Mouse (Mus musculus) brain, embryonic 14.5 days (tissue): ENCODE results near the gene Fignl2.

Experiments
- CTCF ChIP-seq: fragments of 200-500 bp; IDR thresholded peaks from 2 replicates; pipeline ENCODE4 v1.5.1; 2012; ENCODE audit warnings: inconsistent platforms, mild to moderate bottlenecking, moderate library complexity, borderline replicate concordance; ENCODE audit not compliant: insufficient read depth, insufficient read length; ENCODE audit errors: extremely low read depth
- POLR2A ChIP-seq: fragments of 200-500 bp; IDR thresholded peaks from 2 replicates; pipeline ENCODE4 v1.6.1; 2012; ENCODE audit warnings: mild to moderate bottlenecking, inconsistent platforms, borderline replicate concordance; ENCODE audit not compliant: poor library complexity, insufficient read depth, insufficient read length, severe bottlenecking; ENCODE audit errors: extremely low read depth

DNA sequence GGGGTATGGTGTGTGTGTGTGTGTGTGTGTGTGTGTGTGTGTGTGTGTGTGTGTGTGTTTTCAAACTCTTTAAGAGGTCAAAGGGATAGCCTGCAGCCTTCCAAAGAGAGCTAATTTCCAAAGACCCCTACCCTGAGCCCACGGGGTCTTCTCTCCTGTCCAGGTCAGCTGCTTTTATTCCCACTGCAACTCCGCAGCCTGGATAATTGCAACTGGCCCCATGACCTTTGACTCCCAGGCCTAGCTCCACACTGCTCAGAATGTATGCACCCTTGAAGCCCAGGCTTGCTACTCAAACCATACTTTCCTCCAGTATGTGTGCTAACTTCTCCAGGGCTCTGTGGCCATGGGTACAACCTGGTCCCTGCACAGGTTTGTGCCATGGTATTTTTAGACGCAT lies 17.0 kb upstream of the Fignl2 start:
- no peak for TF ChIP-seq POLR2A
- no peak for TF ChIP-seq CTCF
